Mouse (Mus musculus) CH12.LX (cell line): ENCODE results near the gene Gm5767. TPM values are rescaled to one million over a fixed set of nuclear protein-coding genes. Genes with fewer than 3 reads are reported as not detected.

Experiments
- DNase-seq: peaks from one replicate; pipeline ENCODE4 v3.0.0-alpha.2; 2013; ENCODE audit errors: extremely low read depth
- H3K27ac ChIP-seq: 2 replicates; pipeline ENCODE4 v1.5.1; 2012; ENCODE audit warnings: low read depth, mild to moderate bottlenecking, control low read depth, moderate library complexity; ENCODE audit not compliant: insufficient read depth
- H3K27me3 ChIP-seq: replicated peaks from 2 replicates; pipeline ENCODE3; 2012; ENCODE audit warnings: inconsistent platforms
- H3K36me3 ChIP-seq, 2 experiments: replicated peaks in 1 of 2; 2 replicates each; pipeline versions ENCODE3 to v1.6.1; 2012; ENCODE audit warnings: inconsistent platforms in 1 of 2, low read length in 1 of 2, mild to moderate bottlenecking in 1 of 2, mixed read lengths in 1 of 2, moderate library complexity in 1 of 2; ENCODE audit not compliant: control insufficient read depth in 1 of 2, insufficient read depth in 1 of 2
- H3K4me1 ChIP-seq, 2 experiments: 2 replicates each; pipeline ENCODE4 v1.6.1; 2012; ENCODE audit warnings: inconsistent platforms in 1 of 2, moderate library complexity in 1 of 2; ENCODE audit not compliant: insufficient read depth in 2 of 2, control insufficient read depth in 1 of 2
- H3K4me2 ChIP-seq: 2 replicates; pipeline ENCODE4 v1.6.1; 2012; ENCODE audit warnings: low read depth, mild to moderate bottlenecking, control low read depth; ENCODE audit not compliant: poor library complexity, insufficient read depth, severe bottlenecking
- H3K4me3 ChIP-seq, 3 experiments: fragments of 150-350 bp in 1 of 3; sonication (generic) in 1 of 3; replicated peaks in 1 of 3; 2 replicates each; pipeline versions ENCODE3 to v1.5.1; 2011 to 2012; ENCODE audit warnings: low read depth in 2 of 3, low read length in 2 of 3, mild to moderate bottlenecking in 2 of 3, moderate library complexity in 2 of 3, control low read depth in 1 of 3, improper control_type of control experiment in 1 of 3, inconsistent platforms in 1 of 3, mixed read lengths in 1 of 3; ENCODE audit not compliant: poor library complexity in 1 of 3
- H3K79me2 ChIP-seq: replicated peaks from 2 replicates; pipeline ENCODE4 v1.6.1; 2012; ENCODE audit warnings: mild to moderate bottlenecking, moderate library complexity; ENCODE audit not compliant: control insufficient read depth, poor library complexity, insufficient read depth, severe bottlenecking; ENCODE audit errors: extremely low read depth
- H3K9ac ChIP-seq: 2 replicates; pipeline ENCODE4 v1.6.1; 2012; ENCODE audit warnings: low read depth, mild to moderate bottlenecking, control low read depth, moderate library complexity; ENCODE audit not compliant: insufficient read depth
- H3K9me3 ChIP-seq: replicated peaks from 2 replicates; pipeline ENCODE3; 2012; ENCODE audit warnings: low read length, inconsistent platforms, mixed read lengths
- CTCF ChIP-seq, 2 experiments: IDR thresholded peaks in 1 of 2; conservative IDR thresholded peaks in 1 of 2; 2 replicates each; pipeline ENCODE4 v1.5.1; 2011 to 2012; ENCODE audit warnings: low read depth in 2 of 2, low read length in 2 of 2, improper control_type of control experiment in 1 of 2, inconsistent platforms in 1 of 2, mild to moderate bottlenecking in 1 of 2, moderate library complexity in 1 of 2
- ELF1 ChIP-seq: IDR thresholded peaks from 2 replicates; pipeline ENCODE4 v1.6.1; 2014; ENCODE audit warnings: low read depth, mild to moderate bottlenecking, inconsistent platforms, low read length, improper control_type of control experiment
- ETS1 ChIP-seq: conservative IDR thresholded peaks from 2 replicates; pipeline ENCODE4 v1.6.1; 2012; ENCODE audit warnings: low read depth, mild to moderate bottlenecking, inconsistent platforms, low read length, improper control_type of control experiment, moderate library complexity
- HCFC1 ChIP-seq: IDR thresholded peaks from 2 replicates; pipeline ENCODE4 v1.6.1; 2012; ENCODE audit warnings: low read depth, mild to moderate bottlenecking, inconsistent platforms, low read length, improper control_type of control experiment
- IRF4 ChIP-seq: IDR thresholded peaks from 2 replicates; pipeline ENCODE4 v1.6.1; 2014; ENCODE audit warnings: low read depth, mild to moderate bottlenecking, inconsistent platforms, low read length, improper control_type of control experiment
- JUND ChIP-seq: conservative IDR thresholded peaks from 2 replicates; pipeline ENCODE4 v1.6.1; 2011; ENCODE audit warnings: low read depth, low read length, improper control_type of control experiment
- MAX ChIP-seq: IDR thresholded peaks from 2 replicates; pipeline ENCODE4 v1.6.1; 2011; ENCODE audit warnings: low read length, improper control_type of control experiment
- MEF2A ChIP-seq: IDR thresholded peaks from 2 replicates; pipeline ENCODE4 v1.6.1; 2014; ENCODE audit warnings: low read depth, mild to moderate bottlenecking, inconsistent platforms, low read length, improper control_type of control experiment, borderline replicate concordance
- MYC ChIP-seq: IDR thresholded peaks from 2 replicates; pipeline ENCODE4 v1.6.1; 2011; ENCODE audit warnings: low read depth, mild to moderate bottlenecking, improper control_type of control experiment, low read length
- NELFE ChIP-seq: IDR thresholded peaks from 2 replicates; pipeline ENCODE4 v1.6.1; 2011; ENCODE audit warnings: low read depth, low read length, improper control_type of control experiment
- NRF1 ChIP-seq: IDR thresholded peaks from 2 replicates; pipeline ENCODE4 v1.6.1; 2014; ENCODE audit warnings: low read depth, mild to moderate bottlenecking, inconsistent platforms, low read length, improper control_type of control experiment, moderate library complexity
- PAX5 ChIP-seq: IDR thresholded peaks from 2 replicates; pipeline ENCODE4 v1.6.1; 2012; ENCODE audit warnings: low read length, inconsistent platforms, mixed read lengths
- POLR2A ChIP-seq: IDR thresholded peaks from 2 replicates; pipeline ENCODE4 v1.6.1; 2011; ENCODE audit warnings: low read depth, mild to moderate bottlenecking, improper control_type of control experiment, low read length
- POLR2AphosphoS2 ChIP-seq: IDR thresholded peaks from 2 replicates; pipeline ENCODE4 v1.6.1; 2011; ENCODE audit warnings: low read depth, low read length, improper control_type of control experiment
- RAD21 ChIP-seq: IDR thresholded peaks from 2 replicates; pipeline ENCODE4 v1.6.1; 2011; ENCODE audit warnings: low read depth, mild to moderate bottlenecking, low read length, improper control_type of control experiment, moderate library complexity
- SMC3 ChIP-seq: IDR thresholded peaks from 2 replicates; pipeline ENCODE4 v1.6.1; 2011; ENCODE audit warnings: low read depth, low read length, improper control_type of control experiment
- UBTF ChIP-seq: IDR thresholded peaks from 2 replicates; pipeline ENCODE4 v1.6.1; 2012; ENCODE audit warnings: low read depth, mild to moderate bottlenecking, inconsistent platforms, low read length, improper control_type of control experiment, moderate library complexity
- USF1 ChIP-seq: IDR thresholded peaks from 2 replicates; pipeline ENCODE4 v1.6.1; 2014; ENCODE audit warnings: low read depth, mild to moderate bottlenecking, inconsistent platforms, low read length, improper control_type of control experiment
- ZC3H11A ChIP-seq: IDR thresholded peaks from 2 replicates; pipeline ENCODE4 v1.6.1; 2012; ENCODE audit warnings: low read depth, mild to moderate bottlenecking, inconsistent platforms, low read length, improper control_type of control experiment
- ZKSCAN1 ChIP-seq: IDR thresholded peaks from 2 replicates; pipeline ENCODE4 v1.6.1; 2012; ENCODE audit warnings: low read depth, inconsistent platforms, low read length, improper control_type of control experiment, borderline replicate concordance
- ZMIZ1 ChIP-seq: IDR thresholded peaks from 2 replicates; pipeline ENCODE4 v1.6.1; 2012; ENCODE audit warnings: low read depth, mild to moderate bottlenecking, inconsistent platforms, low read length, improper control_type of control experiment
- dilution Hi-C: fragments of 300-500 bp; cut with MboI; formaldehyde crosslinking; loops from 2 replicates; pipeline ENCODE4 v1.14.3; 2020; ENCODE audit warnings: low sequenced_read_pairs; ENCODE audit not compliant: extremely low pct_unique_long_range_greater_than_20kb, extremely low pct_ligation_motif_present
- in situ Hi-C: fragments of 300-500 bp; cut with MboI; formaldehyde crosslinking; loops from 3 replicates; pipeline ENCODE4 v1.14.3; 2019; ENCODE audit warnings: low sequenced_read_pairs, low pct_ligation_motif_present, low pct_unique_long_range_greater_than_20kb, mixed read lengths
- polyA plus RNA-seq: library from polyadenylated mRNA; unstranded; fragments of >175 nt; gene quantifications from 2 replicates; pipeline ENCODE4 v1.2.1, GENCODE M21; 2012; ENCODE audit warnings: low read depth; ENCODE audit not compliant: insufficient read length
- total RNA-seq, 2 experiments: library from RNA; depleted of rRNA; stranded (reverse); fragments of 300-350 nt in 1 of 2; fragments of >200 nt in 1 of 2; gene quantifications; 2 replicates each; pipeline ENCODE4 v1.2.3; 2012 to 2014

The Gm5767 gene
- total and polyA plus RNA-seq, 3 experiments, result not detected

DNA sequence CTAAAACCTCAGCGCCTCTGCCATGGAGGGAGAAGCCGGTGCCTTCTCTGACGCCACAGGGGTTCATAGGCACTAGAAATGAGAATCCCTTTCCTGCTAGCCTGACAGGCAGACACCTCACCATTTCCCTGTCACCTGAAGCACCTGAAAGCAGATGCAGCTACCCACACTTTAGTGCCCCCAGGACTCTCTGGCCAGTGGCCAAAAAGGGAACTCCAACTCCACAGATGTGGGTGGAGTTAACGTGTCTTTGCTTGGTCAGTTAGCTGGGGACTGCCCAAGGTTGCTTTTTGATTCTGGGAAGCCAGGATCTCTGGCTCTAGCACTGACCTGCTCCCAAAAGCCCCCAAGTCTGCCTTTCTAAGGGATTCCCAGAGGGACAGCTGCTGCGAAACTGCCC is 11.1 kb upstream of the Gm5767 start:
- Histone ChIP-seq H3K4me1 (peaks cover 32 to 79% of the 10 kb centered on the region in 2 experiments), H3K79me2 (no peaks in the 10 kb centered on the region), H3K4me2 (no peak overlapping the region), H3K9ac (no peak overlapping the region), H3K27me3 (peaks cover 14% of the 10 kb centered on the region)
- dilution Hi-C loops, result no loop called here
- TF ChIP-seq USF1, result no peak
- no peak for TF ChIP-seq CTCF (conservative IDR thresholded peaks at IDR 0.05 in 1 of 2, IDR thresholded peaks at IDR 0.05 in 1 of 2; ENCODE audit: low read depth in 2 of 2, low read length in 2 of 2)
- no peak for TF ChIP-seq MAX
- no peak for TF ChIP-seq MYC
- no peak for TF ChIP-seq ZMIZ1
- no peak for TF ChIP-seq HCFC1
- TF ChIP-seq IRF4, result no peak
- TF ChIP-seq POLR2A, result no peak
- TF ChIP-seq ZC3H11A, result no peak
- TF ChIP-seq PAX5, result no peak
- no peak for TF ChIP-seq POLR2AphosphoS2
- TF ChIP-seq MEF2A, result no peak
- TF ChIP-seq, all 38 proteins: peak for 0
- in situ Hi-C loops, result no loop called here
- Histone ChIP-seq H3K4me3 (no peak overlapping the region), H3K27ac (no peak overlapping the region), H3K9me3 (no peaks in the 10 kb centered on the region), H3K36me3 (peaks cover 4 to 42% of the 10 kb centered on the region in 2 experiments)
- no peak for DNase-seq

DNA sequence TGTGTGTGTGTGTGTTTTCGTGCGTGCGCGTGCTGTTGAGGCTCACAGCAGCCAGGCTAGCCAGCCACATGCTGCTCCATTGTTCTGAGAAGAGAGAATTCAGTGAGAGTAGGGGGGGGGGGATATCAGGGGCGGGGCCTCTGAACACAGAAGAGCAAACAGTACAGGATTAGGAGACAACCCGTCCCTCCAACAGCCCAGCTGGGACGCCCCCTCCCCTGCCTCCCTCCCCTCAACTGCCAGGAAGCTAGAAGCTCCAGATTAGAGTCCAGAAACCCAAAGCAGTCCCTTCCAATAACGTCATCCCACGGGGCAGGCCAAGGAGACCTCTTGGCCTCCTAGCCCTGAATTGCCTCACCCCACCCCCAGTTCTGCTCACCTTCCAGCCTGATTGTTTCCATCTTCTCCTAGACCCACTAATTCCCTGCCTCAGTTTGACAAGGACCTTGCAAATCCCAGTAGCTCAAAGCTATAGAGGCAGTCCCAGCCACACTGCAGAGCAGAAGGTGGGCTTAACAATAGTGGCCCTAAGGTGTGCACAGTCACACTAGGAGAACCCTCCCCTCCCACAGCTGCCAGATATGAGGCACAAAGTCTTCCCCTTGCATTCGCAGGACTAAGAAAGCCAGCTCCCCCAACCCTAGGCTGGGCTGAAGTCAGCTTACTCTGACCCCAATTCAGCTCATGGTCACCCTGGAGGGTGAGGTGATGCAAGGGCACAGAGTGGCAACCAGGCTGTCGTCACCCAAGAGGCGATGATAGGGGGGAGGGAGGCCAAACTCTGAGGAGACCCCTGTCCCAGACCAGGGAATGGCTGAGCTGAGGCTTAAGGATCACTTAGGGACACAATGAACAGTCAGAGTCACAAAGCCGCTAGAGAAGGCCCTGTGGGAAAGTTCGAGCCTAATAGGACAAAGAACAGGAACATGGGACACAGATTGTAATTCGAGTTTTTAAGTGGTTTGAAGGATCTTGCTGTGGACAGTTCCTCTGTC is 10.2 kb upstream of the Gm5767 start:
- Histone ChIP-seq H3K9me3 (no peaks in the 10 kb centered on the region), H3K79me2 (no peaks in the 10 kb centered on the region), H3K4me2 (peak overlapping the region; percentile 85), H3K36me3 (peaks cover 4 to 37% of the 10 kb centered on the region in 2 experiments), H3K4me3 (peak overlapping the region; percentile 60 to 66 (median 64)), H3K9ac (peak overlapping the region; percentile 67), H3K27ac (no peak overlapping the region), H3K4me1 (peaks cover 32 to 81% of the 10 kb centered on the region in 2 experiments), H3K27me3 (peaks cover 15% of the 10 kb centered on the region)
- DNase-seq, result no peak
- dilution Hi-C loops (no loop called here), in situ Hi-C loops (loop anchor here (5.0 kb wide), 1 partner anchor 258 kb away; no protein-coding TSS in a partner anchor)
- no peak for TF ChIP-seq RAD21
- TF ChIP-seq SMC3, result no peak
- TF ChIP-seq ZKSCAN1, result no peak
- TF ChIP-seq UBTF, result no peak
- TF ChIP-seq PAX5, result no peak
- TF ChIP-seq NELFE, result no peak
- TF ChIP-seq ELF1, result no peak
- no peak for TF ChIP-seq NRF1
- TF ChIP-seq MYC, result no peak
- no peak for TF ChIP-seq JUND
- TF ChIP-seq ETS1, result no peak
